Mouse (Mus musculus) urinary bladder, postnatal 36 days (tissue): ENCODE data around the gene Ice2.

Experiments used
- DNase-seq, 2 experiments: peaks; one replicate each; pipeline ENCODE4 v3.0.0; 2022; ENCODE audit warnings: low spot score in 2 of 2, mixed read lengths in 1 of 2

The Ice2 gene

GRCm38 (mm10) chr9:69397760-69398452 lies at the start of gene Ice2:
Gene Ice2 (plus strand): TSS chr9:69397906.
- peak; percentile 59 to 69 for DNase-seq

DNA sequence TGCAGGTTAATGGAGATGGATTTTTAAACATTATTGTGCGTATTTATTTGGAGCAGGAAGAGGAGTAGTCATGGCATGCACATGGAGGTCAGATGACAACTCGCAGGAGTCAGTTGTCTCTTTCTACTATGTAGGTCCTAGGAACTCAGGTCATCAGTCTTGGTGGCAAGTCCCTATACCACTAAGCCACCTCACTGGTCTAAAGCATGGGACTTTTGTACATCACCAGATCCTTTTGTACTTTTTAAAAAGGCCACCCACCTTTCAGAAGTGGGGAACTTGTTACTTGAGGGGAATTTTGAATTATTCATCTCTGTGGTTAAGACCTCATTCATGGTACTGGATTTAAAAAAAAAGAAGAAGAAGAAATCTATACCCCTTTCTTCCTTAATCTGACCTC lies 48.2 kb upstream of the Ice2 start:
- no peak for DNase-seq

DNA sequence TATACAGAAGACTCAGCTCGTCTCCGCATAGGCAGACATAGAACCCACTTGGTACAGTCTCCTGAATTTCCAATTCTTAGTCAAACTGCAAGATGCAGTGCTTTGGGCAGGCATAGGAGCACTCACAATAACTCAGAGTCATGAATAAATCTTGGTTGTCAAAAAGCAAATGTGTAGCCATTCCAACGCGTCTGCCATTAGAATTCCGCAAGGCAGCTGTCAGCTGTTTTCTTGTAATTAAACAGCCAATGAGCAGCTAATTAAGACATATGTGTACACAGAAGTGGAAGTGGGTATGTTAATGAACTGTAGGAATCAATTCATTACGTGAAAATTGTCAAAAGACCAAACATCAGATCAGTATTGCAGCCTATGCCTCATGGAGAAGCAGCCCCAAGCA lies 43.5 kb upstream of the Ice2 start:
- no peak for DNase-seq

- peak; percentile 10 to 31 for DNase-seq
These were observed 39.9 kb upstream of the Ice2 start for GRCm38 (mm10) chr9:69357834-69358233.

DNA sequence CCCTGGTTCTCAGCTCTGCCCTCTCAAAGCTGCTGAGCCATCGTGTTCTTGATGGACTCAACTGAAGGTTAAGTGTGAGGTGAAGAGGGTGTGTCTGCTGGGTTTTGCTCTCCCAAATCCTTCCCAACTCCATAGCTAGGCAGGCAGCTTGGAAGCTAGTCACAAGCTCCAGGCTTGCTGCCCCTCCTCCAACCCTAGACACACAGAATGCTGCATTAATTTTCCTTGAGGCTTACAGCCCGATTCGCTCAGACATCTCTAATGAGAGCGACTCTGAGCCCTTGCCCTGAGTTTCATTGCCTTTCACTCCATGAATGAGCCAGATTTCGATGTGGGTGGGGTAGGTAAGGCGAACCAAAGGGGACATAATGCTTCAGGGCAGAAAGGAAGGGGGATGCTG lies 38.9 kb upstream of the Ice2 start:
- no peak for DNase-seq

GRCm38 (mm10) chr9:69361951-69362445 lies 35.7 kb upstream of the Ice2 start:
- no peak for DNase-seq

GRCm38 (mm10) chr9:69362766-69363165 lies 34.9 kb upstream of the Ice2 start:
- DNase-seq = no peak

DNA sequence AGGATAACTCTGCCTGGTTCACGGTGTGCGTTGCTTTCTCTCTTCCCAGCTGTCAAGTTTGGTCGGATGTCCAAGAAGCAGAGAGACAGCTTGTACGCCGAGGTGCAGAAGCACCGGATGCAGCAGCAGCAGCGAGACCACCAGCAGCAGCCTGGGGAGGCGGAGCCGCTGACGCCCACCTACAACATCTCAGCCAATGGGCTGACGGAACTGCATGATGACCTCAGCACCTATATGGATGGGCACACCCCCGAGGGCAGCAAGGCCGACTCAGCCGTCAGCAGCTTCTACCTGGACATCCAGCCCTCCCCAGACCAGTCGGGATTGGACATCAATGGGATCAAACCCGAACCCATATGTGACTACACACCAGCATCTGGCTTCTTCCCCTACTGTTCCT lies 33.6 kb upstream of the Ice2 start:
- no peak for DNase-seq

- no peak for DNase-seq
These were observed 30.7 kb upstream of the Ice2 start for GRCm38 (mm10) chr9:69367055-69367454.

DNA sequence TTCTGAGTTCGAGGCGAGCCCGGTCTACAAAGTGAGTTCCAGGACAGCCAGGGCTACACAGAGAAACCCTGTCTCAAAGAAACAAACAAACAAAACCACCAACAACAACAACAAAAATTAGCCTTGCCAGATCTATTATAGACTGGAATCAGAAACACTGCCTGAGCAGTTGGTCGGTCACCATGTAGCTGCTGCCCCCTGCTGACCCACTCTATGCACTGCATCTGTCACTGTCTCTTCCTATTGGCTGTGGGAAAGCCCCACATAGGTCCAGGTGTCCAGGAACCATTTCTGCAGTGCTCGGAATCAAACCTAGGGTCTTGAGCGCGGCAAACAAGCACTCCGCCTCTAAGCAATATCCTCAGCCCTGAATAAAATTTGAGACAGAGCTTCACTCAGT lies 29.6 kb upstream of the Ice2 start:
- peak; percentile 32 to 53 for DNase-seq

GRCm38 (mm10) chr9:69371046-69371724 lies 26.5 kb upstream of the Ice2 start:
- no peak for DNase-seq

DNA sequence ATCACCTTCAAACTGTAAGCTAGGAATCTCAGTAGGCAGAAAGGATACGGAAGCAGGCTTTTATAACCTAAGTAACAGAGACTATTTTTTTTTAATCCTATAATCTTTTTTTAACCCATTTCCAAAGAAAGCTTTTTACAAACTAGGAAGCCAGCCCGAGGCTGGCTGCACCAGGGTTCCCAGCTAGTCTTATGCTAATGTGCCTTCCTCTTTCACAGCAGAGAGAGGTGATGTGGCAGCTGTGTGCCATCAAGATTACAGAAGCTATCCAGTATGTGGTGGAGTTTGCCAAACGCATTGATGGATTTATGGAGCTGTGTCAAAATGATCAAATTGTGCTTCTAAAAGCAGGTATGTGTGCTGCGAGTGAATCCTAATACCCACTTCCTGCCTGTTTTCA lies 24.8 kb upstream of the Ice2 start:
- no peak for DNase-seq

GRCm38 (mm10) chr9:69376982-69377653 lies 20.6 kb upstream of the Ice2 start:
- DNase-seq = no peak

- no peak for DNase-seq
These were observed 20.1 kb upstream of the Ice2 start for GRCm38 (mm10) chr9:69377654-69378045.

DNA sequence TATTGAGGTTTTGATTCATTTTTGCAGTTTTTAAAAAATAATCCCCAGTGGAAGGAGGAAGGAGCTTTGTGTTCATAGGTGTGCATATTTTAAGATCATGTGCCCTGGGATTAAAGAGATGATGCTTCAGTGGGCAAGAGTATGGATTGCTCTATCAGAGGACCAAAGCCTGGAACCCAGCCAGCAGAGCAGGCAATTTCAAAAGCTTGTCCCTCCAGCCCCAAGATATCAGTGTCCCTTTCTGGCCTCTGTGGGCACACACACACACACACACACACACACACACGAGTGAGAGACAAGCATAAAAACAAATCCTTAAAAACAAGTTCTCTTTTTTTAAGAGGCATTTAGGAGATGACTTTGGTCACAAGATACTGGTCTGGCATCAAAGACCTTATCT lies 17.2 kb upstream of the Ice2 start:
- no peak for DNase-seq

DNA sequence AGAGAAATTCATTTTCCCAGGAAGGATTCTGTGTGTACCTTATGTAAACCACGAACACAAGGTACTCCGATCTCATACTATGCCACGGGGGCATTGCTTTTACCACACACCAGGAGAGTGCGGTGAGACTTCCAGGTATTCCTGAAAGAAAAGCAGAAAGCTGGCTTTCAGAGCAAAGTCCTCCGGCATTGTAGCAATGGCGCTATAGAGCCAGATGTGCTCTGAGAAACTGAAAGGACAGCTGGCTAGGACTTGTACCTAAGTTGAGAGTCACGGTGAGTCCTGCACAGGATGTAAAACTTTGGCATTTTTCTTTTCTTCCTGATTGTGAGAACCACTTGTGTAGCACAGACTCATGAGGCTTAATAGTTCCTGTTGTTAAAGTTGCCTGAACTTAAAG lies 16.0 kb upstream of the Ice2 start:
- DNase-seq = no peak

DNA sequence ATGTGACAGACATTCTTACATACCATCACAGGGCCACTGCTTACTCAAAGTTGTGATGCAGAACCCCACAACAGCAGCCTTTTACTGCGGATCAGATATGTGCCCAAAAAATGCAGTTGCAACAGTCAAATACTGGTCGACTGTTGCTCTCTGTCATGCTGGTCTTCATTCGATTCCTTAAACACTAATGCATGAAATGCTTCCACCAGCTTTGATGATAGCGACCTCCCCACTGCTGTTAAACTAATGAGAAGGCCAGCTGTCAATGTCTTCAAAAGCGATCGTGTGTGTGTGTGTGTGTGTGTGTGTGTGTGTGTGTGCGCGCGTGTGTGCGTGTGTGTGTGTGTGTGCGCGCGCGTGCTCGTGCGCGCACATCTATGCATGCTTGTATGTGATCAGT lies 13.2 kb upstream of the Ice2 start:
- DNase-seq = no peak

DNA sequence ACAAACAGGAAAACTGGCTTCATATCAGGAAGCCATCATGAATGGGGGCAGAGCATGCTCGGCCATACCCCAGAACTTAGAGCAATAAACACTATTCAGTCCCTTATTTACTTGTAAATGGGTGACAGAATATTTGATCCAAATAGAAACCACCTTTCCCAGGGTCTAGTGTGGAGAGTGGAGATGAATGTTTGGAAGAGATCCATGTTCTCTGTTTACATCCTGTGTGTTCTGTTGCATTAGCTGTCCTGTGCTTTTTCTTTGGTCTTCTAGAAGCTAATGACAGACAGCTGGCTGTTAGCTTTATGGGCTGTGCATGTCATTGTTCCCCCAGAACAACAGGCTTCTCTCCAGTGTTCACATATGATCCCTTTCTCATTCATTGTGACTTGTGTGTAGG lies 12.8 kb upstream of the Ice2 start:
- DNase-seq = no peak

- DNase-seq = no peak
These were observed 10.4 kb upstream of the Ice2 start for GRCm38 (mm10) chr9:69387296-69387695.

- no peak for DNase-seq
These were observed 7.1 kb upstream of the Ice2 start for GRCm38 (mm10) chr9:69390631-69391030.

DNA sequence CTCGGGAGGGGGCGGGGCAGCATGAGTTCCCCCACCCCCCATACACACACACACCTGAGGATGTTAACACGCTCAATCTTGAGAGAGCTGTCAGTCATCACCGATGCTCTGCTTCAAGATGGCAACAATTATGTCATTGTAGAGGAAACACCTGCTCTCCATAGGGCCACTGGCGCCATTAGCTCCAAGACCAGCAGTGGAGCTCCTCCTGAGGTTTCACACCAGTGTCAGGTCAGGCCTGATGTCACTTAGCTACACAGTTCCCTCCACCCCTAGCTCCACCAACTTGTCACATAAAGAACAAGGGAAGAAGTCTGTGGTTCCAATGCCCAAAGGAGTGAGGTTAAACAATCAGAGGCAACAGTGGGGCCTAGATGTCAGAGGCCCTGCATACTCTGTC lies 3.5 kb upstream of the Ice2 start:
- no peak for DNase-seq

DNA sequence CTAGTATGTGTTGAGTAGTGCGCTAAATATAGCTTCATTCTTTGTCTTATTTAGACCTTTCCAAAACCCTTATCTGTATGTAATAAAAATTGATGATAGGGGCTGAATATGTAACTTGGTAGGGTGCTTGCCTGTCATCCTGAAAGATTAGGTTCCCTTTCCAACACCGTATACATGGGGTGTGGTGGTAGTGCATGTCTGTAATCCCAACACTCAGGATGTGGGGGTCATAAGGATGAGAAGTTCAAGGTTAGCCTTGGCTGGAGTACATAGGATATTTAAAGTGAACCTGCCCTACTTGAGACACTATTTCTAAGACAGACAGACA lies 310 bp upstream of the Ice2 start:
- DNase-seq = no peak

- no peak for DNase-seq
These were observed 746 bp downstream of the Ice2 start for GRCm38 (mm10) chr9:69398453-69398850.
